Mouse (Mus musculus) heart, embryonic 10.5 days (tissue): ENCODE data around the gene Ccr5. TPM values are rescaled to one million over a fixed set of nuclear protein-coding genes. Genes with fewer than 3 reads are reported as not detected.

Experiments used
- polyA plus RNA-seq: library from polyadenylated mRNA; unstranded; fragments of >200 nt; fragmentation: Nextera tagmentation; extraction: Ambion mirVana; gene quantifications from 2 replicates; pipeline ENCODE4 v1.2.1, GENCODE M21; 2016

Gene Ccr5
- polyA plus RNA-seq, 1 experiment from 2014 or later: 0.04 TPM

Other genes with a start within 250 kb of the Ccr5 start
- gene Ccr1, start 152.9 kb upstream of the Ccr5 start, polyA plus RNA-seq: 0.07 and 0.35 TPM in 2 replicates
- gene Ccr1l1, start 143.1 kb upstream of the Ccr5 start, polyA plus RNA-seq: 0.12 TPM in 1 of 2 replicates, not detected in the other
- 0.06 TPM in 1 of 2 replicates, not detected in the other for gene Ccr3, start 99.6 kb upstream of the Ccr5 start, polyA plus RNA-seq
- 0.09 and 0.12 TPM in 2 replicates for gene Ccr2, start 19.6 kb upstream of the Ccr5 start, polyA plus RNA-seq
- 6.8 and 8.7 TPM in 2 replicates for gene 2010315B03Rik, start 191.2 kb downstream of the Ccr5 start, polyA plus RNA-seq